Mouse (Mus musculus): ENCODE results near the gene Meis1.

DNA sequence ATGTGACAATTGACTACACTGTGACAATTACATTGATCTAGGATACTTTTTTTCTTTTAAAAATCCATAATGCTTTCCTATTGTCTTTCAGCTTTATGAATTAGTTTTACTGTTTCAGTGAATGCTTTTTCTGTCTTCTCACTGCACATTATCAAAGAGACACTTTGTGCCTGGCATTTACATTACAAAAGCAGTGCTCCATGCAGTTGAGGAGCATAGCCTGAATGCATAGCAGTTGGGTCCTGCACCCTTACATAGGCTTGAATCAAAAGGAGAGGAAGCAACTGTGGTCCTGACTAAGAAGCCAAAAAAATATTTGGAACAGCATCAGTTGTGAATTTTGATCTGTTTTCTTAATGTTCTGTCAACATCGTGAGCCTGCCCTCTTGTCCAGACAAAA lies 105.5 kb downstream of the Meis1 start:
- TF ChIP-seq CTCF (IDR thresholded peaks at IDR 0.05; ENCODE audit: insufficient read depth, low read length) (no peak), POLR2A (IDR thresholded peaks at IDR 0.05; ENCODE audit: borderline replicate concordance, extremely low read depth, low read depth, low read length) (no peak)

All from lung, adult 2 months (tissue).